Mouse (Mus musculus) megakaryocyte progenitor cell, adult 5-6 weeks (primary cell): ENCODE data around the gene Arhgef28. TPM values are rescaled to one million over a fixed set of nuclear protein-coding genes. Genes with fewer than 3 reads are reported as not detected.
"Not testable (repeated sequence)": the region's sequence is repeated elsewhere in the genome, so short reads cannot be mapped to it uniquely, and the experiment has no call there.

Source experiments
- ATAC-seq: replicated peaks from 2 replicates; pipeline ENCODE4 v1.8.0; 2016; ENCODE audit warnings: mild to moderate bottlenecking, moderate TSS enrichment, inconsistent platforms; ENCODE audit not compliant: poor library complexity
- total RNA-seq, 2 experiments: library from RNA; stranded (forward) in 1 of 2; stranded (reverse) in 1 of 2; fragments of 157-497, 149-512 nt in 1 of 2; fragments of 200-1000 nt in 1 of 2; gene quantifications; 2 replicates each; pipeline versions ENCODE4 v1.2.3 to v1.2.4; 2015 to 2017

The Arhgef28 gene
- total RNA-seq, 2 experiments from 2014 or later: 2.9 TPM

GRCm38 (mm10) chr13:98018837-98019236 is 187.4 kb downstream of the Arhgef28 start:
- not testable (repeated sequence) for ATAC-seq

- peak; percentile 57 for ATAC-seq
Measured at GRCm38 (mm10) chr13:98016923-98017588, 189.2 kb downstream of the Arhgef28 start.

GRCm38 (mm10) chr13:98015981-98016922 is 190.0 kb downstream of the Arhgef28 start:
- 0 out of 2 replicates have a peak, but pooled peaks have one; percentile 8 for ATAC-seq

- no peak for ATAC-seq
Measured at GRCm38 (mm10) chr13:98014892-98015291, 191.3 kb downstream of the Arhgef28 start.

GRCm38 (mm10) chr13:98013715-98014114 is 192.5 kb downstream of the Arhgef28 start:
- ATAC-seq: no peak

- no peak; the same call in 1 of the 2 replicates for ATAC-seq
Measured at GRCm38 (mm10) chr13:98011931-98012341, 194.3 kb downstream of the Arhgef28 start.

GRCm38 (mm10) chr13:98009070-98009469 is 197.2 kb downstream of the Arhgef28 start:
- peak; percentile 70 for ATAC-seq

GRCm38 (mm10) chr13:98008588-98008987 is 197.7 kb downstream of the Arhgef28 start:
- peak; percentile 88 for ATAC-seq

GRCm38 (mm10) chr13:98005611-98006218 is 200.5 kb downstream of the Arhgef28 start:
- ATAC-seq: no peak

- no peak for ATAC-seq
Measured at GRCm38 (mm10) chr13:98004647-98005414, 201.4 kb downstream of the Arhgef28 start.

GRCm38 (mm10) chr13:98003690-98004089 is 202.5 kb downstream of the Arhgef28 start:
- no peak for ATAC-seq

- no peak for ATAC-seq
Measured at GRCm38 (mm10) chr13:98002598-98002997, 203.6 kb downstream of the Arhgef28 start.

GRCm38 (mm10) chr13:98002121-98002520 is 204.1 kb downstream of the Arhgef28 start:
- ATAC-seq: peak; percentile 85

- no peak for ATAC-seq
Measured at GRCm38 (mm10) chr13:98001719-98002118, 204.5 kb downstream of the Arhgef28 start.

- ATAC-seq: no peak
Measured at GRCm38 (mm10) chr13:98000841-98001240, 205.4 kb downstream of the Arhgef28 start.

GRCm38 (mm10) chr13:97999130-97999529 is 207.1 kb downstream of the Arhgef28 start:
- ATAC-seq: no peak

GRCm38 (mm10) chr13:97998570-97998969 is 207.7 kb downstream of the Arhgef28 start:
- no peak for ATAC-seq

GRCm38 (mm10) chr13:97990939-97991338 is 215.3 kb downstream of the Arhgef28 start:
- no peak for ATAC-seq

GRCm38 (mm10) chr13:97988796-97989195 is 217.4 kb downstream of the Arhgef28 start:
- ATAC-seq: no peak

GRCm38 (mm10) chr13:97986691-97987090 is 219.5 kb downstream of the Arhgef28 start:
- no peak for ATAC-seq

- ATAC-seq: peak; percentile 60
Measured at GRCm38 (mm10) chr13:97977104-97977503, 229.1 kb downstream of the Arhgef28 start.
